ENCODE assay signal across 9 mouse cellular contexts in the genomic region with DNA sequence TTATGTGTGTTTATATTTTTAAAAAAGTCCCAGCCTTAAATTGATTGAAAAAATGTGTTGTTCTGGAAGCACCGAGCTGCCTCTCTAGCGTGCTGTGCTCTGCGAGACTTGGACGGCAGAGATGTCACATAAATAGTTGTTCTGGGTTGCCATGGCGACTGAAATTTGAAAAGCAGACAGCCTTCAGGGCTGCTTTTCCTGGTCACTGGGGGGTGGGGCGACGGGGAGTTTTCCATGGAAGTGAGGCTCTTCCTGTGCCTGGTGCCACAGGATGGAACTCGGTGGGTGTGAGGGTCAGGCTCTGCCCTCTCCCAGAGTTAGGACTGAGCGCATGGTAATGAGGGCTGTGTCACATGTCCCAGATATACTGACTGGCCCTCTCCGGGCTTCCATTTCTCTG.
DNase-seq lines count a peak whose midpoint lies in the region; ATAC-seq lines count a peak whose summit lies in the region.
"Had no signal": no experiment of that assay in that cellular context is flagged by ENCODE, and none has a peak within 500 bp of the region (broad histone marks: within the 10 kb centered on the region; RNA-seq: fewer than 3 reads in every experiment).

No protein-coding gene starts in this region.

- H3K27ac ChIP-seq in forebrain, embryonic 14.5 days (ENCODE audit: low read depth, low read length): peak overlapping the region; percentile 44
- peak overlapping the region; percentile 76 for H3K27ac ChIP-seq in limb, embryonic 15.5 days
- H3K27ac ChIP-seq: liver, embryonic 14.5 days had no signal

- 12% methylated on average over 10 of the region's 10 CpGs for WGBS in forebrain, embryonic 14.5 days
- 20% methylated on average over 10 of the region's 10 CpGs for WGBS in limb, embryonic 15.5 days

- no peaks in the 10 kb centered on the region for H3K9me3 ChIP-seq in forebrain, embryonic 14.5 days (replicated peaks; ENCODE audit: control insufficient read depth, low read length)
- H3K9me3 ChIP-seq in limb, embryonic 15.5 days: no peaks in the 10 kb centered on the region

- DNase-seq in brain, embryonic 18.5 days (ENCODE audit: low read depth, low spot score): peak; percentile 83
- peak; percentile 94 for DNase-seq in forebrain, embryonic 14.5 days (ENCODE audit: low spot score)
- peak; percentile 55 for DNase-seq in heart, postnatal 25 days (ENCODE audit: low spot score)
- DNase-seq in kidney, postnatal 25 days: peak; percentile 67 to 77
- DNase-seq in retina, embryonic 14.5 days (ENCODE audit: low spot score): peak; percentile 66
- DNase-seq in cerebellum, postnatal 25 days: no peak
- DNase-seq in cerebellum, adult 9-10 months: no peak

- no peaks in the 10 kb centered on the region for H3K36me3 ChIP-seq in forebrain, embryonic 14.5 days (ENCODE audit: control insufficient read depth, insufficient read depth, low read length)
- no peaks in the 10 kb centered on the region for H3K36me3 ChIP-seq in limb, embryonic 15.5 days

- H3K4me3 ChIP-seq in forebrain, embryonic 14.5 days (ENCODE audit: low read depth, low read length): no peak overlapping the region
- no peak overlapping the region; the same call in 1 of the 2 replicates for H3K4me3 ChIP-seq in limb, embryonic 15.5 days

- ATAC-seq in forebrain, embryonic 14.5 days: peak; percentile 73
- ATAC-seq in limb, embryonic 15.5 days (ENCODE audit: insufficient number of reproducible peaks, low FRiP score, low TSS enrichment, low read depth): peak; percentile 73

- H3K27me3 ChIP-seq in forebrain, embryonic 14.5 days (replicated peaks; ENCODE audit: control insufficient read depth, insufficient read depth, low read length): no peaks in the 10 kb centered on the region
- H3K27me3 ChIP-seq in limb, embryonic 15.5 days: no peaks in the 10 kb centered on the region

- no peak overlapping the region for H3K9ac ChIP-seq in forebrain, embryonic 14.5 days (ENCODE audit: low read length)
- H3K9ac ChIP-seq in limb, embryonic 15.5 days: no peak overlapping the region
- H3K9ac ChIP-seq: liver, embryonic 14.5 days had no signal

- intact Hi-C loops in heart, postnatal 25 days (cut with DNase I): no loop called here

- H3K4me2 ChIP-seq in forebrain, embryonic 14.5 days (ENCODE audit: low read length): peak overlapping the region; percentile 7; the same call in 1 of the 2 replicates
- H3K4me2 ChIP-seq in limb, embryonic 15.5 days: no peak overlapping the region

- H3K4me1 ChIP-seq in forebrain, embryonic 14.5 days (ENCODE audit: control insufficient read depth, insufficient read depth, low read length): peaks cover 28% of the 10 kb centered on the region
- H3K4me1 ChIP-seq in limb, embryonic 15.5 days: peaks cover 30% of the 10 kb centered on the region

Comparison
In these comparisons a context has a peak if more than half of its experiments do, and no peak if none do; other contexts are left out.
1. DNase-seq: peak in brain, embryonic 18.5 days (single experiment), forebrain, embryonic 14.5 days (single experiment), heart, postnatal 25 days (single experiment), kidney, postnatal 25 days (2 of 2) and retina, embryonic 14.5 days (single experiment); none in cerebellum, postnatal 25 days (0 of 2) and cerebellum, adult 9-10 months (single experiment).